Comparison of ENCODE assay signal across 8 mouse cellular contexts in the genomic region with DNA sequence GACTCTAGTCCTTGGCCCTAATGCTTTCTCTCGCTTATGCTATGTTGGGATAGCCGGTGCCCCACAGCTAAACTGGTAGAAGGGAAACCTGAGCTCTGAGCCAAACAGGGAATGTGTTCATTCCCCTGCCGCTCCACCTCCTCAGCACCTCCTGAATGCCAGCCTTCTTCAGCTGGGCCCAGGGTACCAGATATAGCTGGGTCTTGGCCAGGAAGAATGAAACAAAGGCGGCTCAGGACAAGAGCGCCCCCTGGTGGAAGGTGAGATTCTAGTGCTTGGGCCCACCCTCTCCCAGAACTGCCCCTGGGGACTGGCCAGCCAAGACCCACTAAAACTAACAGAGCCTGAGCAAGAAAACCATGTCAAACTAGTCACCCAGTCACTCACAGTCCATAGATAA.
DNase-seq lines count a peak whose midpoint lies in the region; ATAC-seq and TF ChIP-seq lines count a peak whose summit lies in the region.

No protein-coding gene starts in this region.

- DNase-seq in heart, adult 11 months, result peak; percentile 95
- DNase-seq in c-Kit-positive CD71-negative TER-119-negative erythroid progenitor cells, embryonic 14.5 days (ENCODE audit: low read depth), result peak; percentile 32
- DNase-seq in left cerebral cortex, postnatal 25 days (ENCODE audit: low spot score in 2 of 2), result peak; percentile 50 to 57
- peak; percentile 63 for DNase-seq in urinary bladder, postnatal 14 days (ENCODE audit: low spot score)

- peak; percentile 77 for TF ChIP-seq CTCF in E14TG2a.4 (conservative IDR thresholded peaks at IDR 0.05; ENCODE audit: low read length)
- peak; percentile 67 for TF ChIP-seq CTCF in olfactory bulb, adult 2 months (IDR thresholded peaks at IDR 0.05; ENCODE audit: insufficient read depth, low read depth, low read length)

- no peak overlapping the region for H3K4me2 ChIP-seq in heart, embryonic 11.5 days

- H3K9me3 ChIP-seq in heart, embryonic 11.5 days (replicated peaks; ENCODE audit: control insufficient read depth, low read length), result no peaks in the 10 kb centered on the region
- no peaks in the 10 kb centered on the region for H3K9me3 ChIP-seq in E14TG2a.4 (ENCODE audit: low read length)

- H3K27ac ChIP-seq in heart, embryonic 11.5 days (ENCODE audit: low read depth, low read length), result no peak overlapping the region
- no peak overlapping the region for H3K27ac ChIP-seq in olfactory bulb, adult 2 months (ENCODE audit: insufficient read depth, low read depth, low read length)

- H3K4me1 ChIP-seq in heart, embryonic 11.5 days (ENCODE audit: control insufficient read depth, insufficient read depth, low read length), result no peaks in the 10 kb centered on the region
- 0 out of 2 replicates have a peak, but pooled peaks cover 2% of the 10 kb centered on the region for H3K4me1 ChIP-seq in E14TG2a.4 (replicated peaks; ENCODE audit: low read depth, low read length)
- peaks cover 14% of the 10 kb centered on the region for H3K4me1 ChIP-seq in olfactory bulb, adult 2 months (ENCODE audit: control insufficient read depth, insufficient read depth, low read length)

- intact Hi-C loops in left cerebral cortex, postnatal 25 days (cut with DNase I), result loop anchor here (5.0 kb wide), 1 partner anchor 490 kb away; no protein-coding TSS in a partner anchor

- ATAC-seq in heart, embryonic 11.5 days (replicated peaks; ENCODE audit: insufficient number of reproducible peaks, low FRiP score, low TSS enrichment), result no peak
- ATAC-seq in granulocyte monocyte progenitor cell, adult 5-6 weeks (replicated peaks; ENCODE audit: poor library complexity, severe bottlenecking), result peak; percentile 40; the same call in 1 of the 2 replicates

- peaks cover 9% of the 10 kb centered on the region; the same call in 1 of the 2 replicates for H3K27me3 ChIP-seq in heart, embryonic 11.5 days (ENCODE audit: control insufficient read depth, insufficient read depth, low read length)
- H3K27me3 ChIP-seq in E14TG2a.4 (ENCODE audit: insufficient read depth, low read length), result peaks cover 58% of the 10 kb centered on the region

- no peak overlapping the region for H3K4me3 ChIP-seq in heart, embryonic 11.5 days (ENCODE audit: low read depth, low read length)
- H3K4me3 ChIP-seq in E14TG2a.4 (replicated peaks; ENCODE audit: low read length), result no peak overlapping the region
- no peak overlapping the region for H3K4me3 ChIP-seq in olfactory bulb, adult 2 months (ENCODE audit: insufficient read depth, low read depth, low read length)

- no peaks in the 10 kb centered on the region for H3K36me3 ChIP-seq in heart, embryonic 11.5 days (ENCODE audit: control insufficient read depth, insufficient read depth, low read length)
- no peaks in the 10 kb centered on the region for H3K36me3 ChIP-seq in E14TG2a.4 (ENCODE audit: insufficient read depth, low read length)

- no peak overlapping the region for H3K9ac ChIP-seq in heart, embryonic 11.5 days (ENCODE audit: low read depth, low read length)

- 48% methylated on average over 5 of the region's 5 CpGs for WGBS in heart, embryonic 11.5 days (ENCODE audit: insufficient replicate concordance)
- 57% methylated on average over 5 of the region's 5 CpGs for WGBS in olfactory bulb, adult 2 months

- TF ChIP-seq POLR2A in olfactory bulb, adult 2 months (IDR thresholded peaks at IDR 0.05; ENCODE audit: insufficient read depth, low read depth, low read length), result no peak

Comparison
In these comparisons a context has a peak if more than half of its experiments do, and no peak if none do; other contexts are left out.
1. DNase-seq: peak in every context shown above with its lines; median percentile 95 in heart, adult 11 months; 63 in urinary bladder, postnatal 14 days; 54 in left cerebral cortex, postnatal 25 days; 32 in c-Kit-positive CD71-negative TER-119-negative erythroid progenitor cells, embryonic 14.5 days.